Mouse (Mus musculus) embryonic fibroblast, embryonic 13.5 days (primary cell): ENCODE measurements around the gene Smarcd3.

ENCODE experiments used
- CTCF ChIP-seq: IDR thresholded peaks from 2 replicates; pipeline ENCODE4 v1.5.1; 2011; ENCODE audit warnings: mild to moderate bottlenecking, control low read depth, low read length, moderate library complexity, borderline replicate concordance; ENCODE audit not compliant: insufficient read depth
- POLR2A ChIP-seq: IDR thresholded peaks from 2 replicates; pipeline ENCODE4 v1.6.1; 2011; ENCODE audit warnings: low read depth, mild to moderate bottlenecking, control low read depth, low read length, moderate library complexity

GRCm38 (mm10) chr5:24597221-24597728, 26.9 kb downstream of the Smarcd3 start:
- no peak for TF ChIP-seq CTCF
- TF ChIP-seq POLR2A, result no peak; the same call in 1 of the 2 replicates
